Comparison of ENCODE assay signal across 11 mouse cellular contexts in the genomic region with DNA sequence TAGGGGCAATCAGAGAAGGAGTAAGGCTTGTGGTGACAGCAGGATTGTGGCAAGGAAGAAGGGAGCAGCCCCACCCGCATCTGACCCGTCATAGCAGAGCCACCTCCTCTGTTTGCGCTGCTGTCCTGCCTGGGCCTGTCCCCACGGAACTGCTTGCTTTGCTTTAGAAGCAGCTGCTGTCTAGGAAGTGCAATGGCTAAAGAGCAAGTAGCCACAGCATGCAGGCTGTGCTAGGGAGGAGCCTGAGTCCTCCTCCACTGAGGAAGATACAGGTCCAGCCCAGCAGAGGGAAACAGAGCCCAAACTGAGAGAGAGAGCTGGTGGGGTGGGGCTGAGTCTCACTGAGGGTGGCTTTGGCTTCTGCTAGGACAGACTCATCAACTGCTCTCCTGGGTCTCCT. TPM values are rescaled to one million over a fixed set of nuclear protein-coding genes. Genes with fewer than 3 reads are reported as not detected.
A peak's percentile ranks its signal among the peaks of the same experiment; 100 is the strongest.
DNase-seq lines count a peak whose midpoint lies in the region; ATAC-seq and TF ChIP-seq lines count a peak whose summit lies in the region.
"Had no signal": no experiment of that assay in that cellular context is flagged by ENCODE, and none has a peak within 500 bp of the region (broad histone marks: within the 10 kb centered on the region; RNA-seq: fewer than 3 reads in every experiment).

No protein-coding gene starts in this region.

- ATAC-seq in forebrain, postnatal 0 days, result peak; percentile 44; the same call in 1 of the 2 replicates
- ATAC-seq in forebrain, embryonic 13.5 days, result no peak
- peak; percentile 59; the same call in 1 of the 2 replicates for ATAC-seq in lung, embryonic 15.5 days (ENCODE audit: borderline replicate concordance, extremely low read depth, low FRiP score, low TSS enrichment)
- peak; percentile 25; the same call in 1 of the 2 replicates for ATAC-seq in embryonic facial prominence, embryonic 15.5 days (ENCODE audit: insufficient number of reproducible peaks, low FRiP score, low TSS enrichment, low read depth)
- ATAC-seq: forebrain, embryonic 15.5 days had no signal

- no peak overlapping the region for H3K9ac ChIP-seq in forebrain, postnatal 0 days
- no peak overlapping the region for H3K9ac ChIP-seq in forebrain, embryonic 13.5 days
- no peak overlapping the region for H3K9ac ChIP-seq in lung, embryonic 15.5 days
- no peak overlapping the region for H3K9ac ChIP-seq in embryonic facial prominence, embryonic 15.5 days
- H3K9ac ChIP-seq: forebrain, embryonic 15.5 days; neural tube, embryonic 15.5 days had no signal

- 52% methylated on average over 4 of the region's 4 CpGs for WGBS in forebrain, postnatal 0 days
- 38% methylated on average over 4 of the region's 4 CpGs for WGBS in forebrain, embryonic 13.5 days
- WGBS in lung, embryonic 15.5 days, result 37% methylated on average over 4 of the region's 4 CpGs
- 37% methylated on average over 4 of the region's 4 CpGs for WGBS in embryonic facial prominence, embryonic 15.5 days

- H3K27ac ChIP-seq in forebrain, postnatal 0 days (ENCODE audit: low read depth, low read length), result no peak overlapping the region
- no peak overlapping the region for H3K27ac ChIP-seq in forebrain, embryonic 13.5 days
- H3K27ac ChIP-seq in lung, embryonic 15.5 days, result no peak overlapping the region
- H3K27ac ChIP-seq in embryonic facial prominence, embryonic 15.5 days (replicated peaks), result no peak overlapping the region
- H3K27ac ChIP-seq: forebrain, embryonic 15.5 days; neural tube, embryonic 15.5 days had no signal

- H3K9me3 ChIP-seq in forebrain, postnatal 0 days (ENCODE audit: low read length), result no peaks in the 10 kb centered on the region
- H3K9me3 ChIP-seq in forebrain, embryonic 13.5 days (replicated peaks), result no peaks in the 10 kb centered on the region
- no peaks in the 10 kb centered on the region for H3K9me3 ChIP-seq in lung, embryonic 15.5 days
- H3K9me3 ChIP-seq in embryonic facial prominence, embryonic 15.5 days (replicated peaks), result no peaks in the 10 kb centered on the region
- H3K9me3 ChIP-seq: forebrain, embryonic 15.5 days; neural tube, embryonic 15.5 days had no signal

- H3K36me3 ChIP-seq in forebrain, postnatal 0 days (ENCODE audit: insufficient read depth), result peaks cover 46% of the 10 kb centered on the region
- peaks cover 54% of the 10 kb centered on the region for H3K36me3 ChIP-seq in forebrain, embryonic 13.5 days (ENCODE audit: poor library complexity, severe bottlenecking)
- H3K36me3 ChIP-seq in lung, embryonic 15.5 days, result no peaks in the 10 kb centered on the region
- H3K36me3 ChIP-seq in embryonic facial prominence, embryonic 15.5 days, result 0 out of 2 replicates have a peak, but pooled peaks cover 8% of the 10 kb centered on the region
- no peaks in the 10 kb centered on the region for H3K36me3 ChIP-seq in splenic B cell, adult 2 months (ENCODE audit: control insufficient read depth, insufficient read depth, low read length, poor library complexity, severe bottlenecking)

- no peak overlapping the region for H3K4me3 ChIP-seq in forebrain, postnatal 0 days (ENCODE audit: low read depth, low read length)
- H3K4me3 ChIP-seq in forebrain, embryonic 13.5 days, result no peak overlapping the region
- no peak overlapping the region for H3K4me3 ChIP-seq in lung, embryonic 15.5 days
- no peak overlapping the region for H3K4me3 ChIP-seq in embryonic facial prominence, embryonic 15.5 days (replicated peaks)
- H3K4me3 ChIP-seq: forebrain, embryonic 15.5 days; neural tube, embryonic 15.5 days had no signal

- no peak overlapping the region for H3K4me2 ChIP-seq in forebrain, postnatal 0 days (ENCODE audit: low read depth)
- no peak overlapping the region for H3K4me2 ChIP-seq in forebrain, embryonic 13.5 days
- H3K4me2 ChIP-seq in lung, embryonic 15.5 days, result no peak overlapping the region
- H3K4me2 ChIP-seq in embryonic facial prominence, embryonic 15.5 days (replicated peaks), result no peak overlapping the region
- H3K4me2 ChIP-seq: forebrain, embryonic 15.5 days; neural tube, embryonic 15.5 days had no signal

- TF ChIP-seq CTCF in forebrain, postnatal 0 days (IDR thresholded peaks at IDR 0.05; ENCODE audit: low read depth), result no peak; the same call in 1 of the 2 replicates

- no peaks in the 10 kb centered on the region for H3K27me3 ChIP-seq in forebrain, postnatal 0 days (ENCODE audit: insufficient read depth, low read length)
- no peaks in the 10 kb centered on the region for H3K27me3 ChIP-seq in forebrain, embryonic 13.5 days
- H3K27me3 ChIP-seq in lung, embryonic 15.5 days, result no peaks in the 10 kb centered on the region
- no peaks in the 10 kb centered on the region for H3K27me3 ChIP-seq in embryonic facial prominence, embryonic 15.5 days
- H3K27me3 ChIP-seq in splenic B cell, adult 2 months (ENCODE audit: control insufficient read depth, insufficient read depth, low read length, poor library complexity, severe bottlenecking), result no peaks in the 10 kb centered on the region
- H3K27me3 ChIP-seq: forebrain, embryonic 15.5 days; neural tube, embryonic 15.5 days had no signal

- DNase-seq in forebrain, postnatal 0 days, result no peak
- DNase-seq in lung, postnatal 36 days, result no peak
- peak; percentile 13 for DNase-seq in splenic B cell, adult 2 months (ENCODE audit: low read depth, low spot score)
- no peak for DNase-seq in adrenal gland, adult (ENCODE audit: inconsistent age in 2 of 2, low spot score in 1 of 2)
- DNase-seq in left cerebral cortex, adult 11 months (ENCODE audit: low spot score), result no peak
- DNase-seq: thymus, adult 18-20 months had no signal

- no peaks in the 10 kb centered on the region for H3K4me1 ChIP-seq in forebrain, postnatal 0 days (ENCODE audit: insufficient read depth)
- H3K4me1 ChIP-seq in forebrain, embryonic 13.5 days, result peaks cover under 1% of the 10 kb centered on the region; the same call in 1 of the 2 replicates
- peaks cover 1% of the 10 kb centered on the region for H3K4me1 ChIP-seq in lung, embryonic 15.5 days
- H3K4me1 ChIP-seq in embryonic facial prominence, embryonic 15.5 days, result 0 out of 2 replicates have a peak, but pooled peaks cover 2% of the 10 kb centered on the region

RNA-seq across cellular contexts. Expression of a gene that starts 4.0 kb away (rescaled TPM):
- 51.2 and 61.4 TPM in 2 replicates for total RNA-seq in forebrain, postnatal 0 days (2014; rRNA removed)
- polyA plus RNA-seq in forebrain, postnatal 0 days (2015; fragmentation: Nextera tagmentation; extraction: Ambion mirVana), result 41.7 and 49.2 TPM in 2 replicates
- 44.0 and 46.8 TPM in 2 replicates for polyA plus RNA-seq in forebrain, embryonic 13.5 days (2015; fragmentation: Nextera tagmentation; extraction: Ambion mirVana)
- polyA plus RNA-seq in lung, embryonic 15.5 days (2015; fragmentation: Nextera tagmentation; extraction: Ambion mirVana), result 78.4 and 79.8 TPM in 2 replicates
- 90.0 and 100.0 TPM in 2 replicates for polyA plus RNA-seq in embryonic facial prominence, embryonic 15.5 days (2015; fragmentation: Nextera tagmentation; extraction: Ambion mirVana)

RNA-seq across cellular contexts. Expression of a gene that starts 24.6 kb away (rescaled TPM):
- total RNA-seq in forebrain, postnatal 0 days (2014; rRNA removed), result 36.6 and 52.2 TPM in 2 replicates
- polyA plus RNA-seq in forebrain, postnatal 0 days (2015; fragmentation: Nextera tagmentation; extraction: Ambion mirVana), result 15.3 and 21.5 TPM in 2 replicates
- polyA plus RNA-seq in forebrain, embryonic 13.5 days (2015; fragmentation: Nextera tagmentation; extraction: Ambion mirVana), result 22.7 and 25.3 TPM in 2 replicates
- polyA plus RNA-seq in lung, embryonic 15.5 days (2015; fragmentation: Nextera tagmentation; extraction: Ambion mirVana), result 20.4 and 21.0 TPM in 2 replicates
- 22.1 and 28.7 TPM in 2 replicates for polyA plus RNA-seq in embryonic facial prominence, embryonic 15.5 days (2015; fragmentation: Nextera tagmentation; extraction: Ambion mirVana)

RNA-seq across cellular contexts. Expression of a gene that starts 43.7 kb away (rescaled TPM):
- 116 and 130 TPM in 2 replicates for total RNA-seq in forebrain, postnatal 0 days (2014; rRNA removed)
- 190 and 236 TPM in 2 replicates for polyA plus RNA-seq in forebrain, postnatal 0 days (2015; fragmentation: Nextera tagmentation; extraction: Ambion mirVana)
- 325 and 333 TPM in 2 replicates for polyA plus RNA-seq in forebrain, embryonic 13.5 days (2015; fragmentation: Nextera tagmentation; extraction: Ambion mirVana)
- polyA plus RNA-seq in lung, embryonic 15.5 days (2015; fragmentation: Nextera tagmentation; extraction: Ambion mirVana), result 421 and 449 TPM in 2 replicates
- polyA plus RNA-seq in embryonic facial prominence, embryonic 15.5 days (2015; fragmentation: Nextera tagmentation; extraction: Ambion mirVana), result 482 and 502 TPM in 2 replicates

RNA-seq across cellular contexts. Expression of a gene that starts 49.4 kb away (rescaled TPM):
- 10.0 and 11.3 TPM in 2 replicates for total RNA-seq in forebrain, postnatal 0 days (2014; rRNA removed)
- polyA plus RNA-seq in forebrain, postnatal 0 days (2015; fragmentation: Nextera tagmentation; extraction: Ambion mirVana), result 9.6 and 10.0 TPM in 2 replicates
- polyA plus RNA-seq in forebrain, embryonic 13.5 days (2015; fragmentation: Nextera tagmentation; extraction: Ambion mirVana), result 10.3 and 15.7 TPM in 2 replicates
- 228 and 233 TPM in 2 replicates for polyA plus RNA-seq in lung, embryonic 15.5 days (2015; fragmentation: Nextera tagmentation; extraction: Ambion mirVana)
- 244 and 254 TPM in 2 replicates for polyA plus RNA-seq in embryonic facial prominence, embryonic 15.5 days (2015; fragmentation: Nextera tagmentation; extraction: Ambion mirVana)

RNA-seq across cellular contexts. Expression of a gene that starts 49.4 kb away (rescaled TPM):
- total RNA-seq in forebrain, postnatal 0 days (2014; rRNA removed), result 48.2 and 55.0 TPM in 2 replicates
- polyA plus RNA-seq in forebrain, postnatal 0 days (2015; fragmentation: Nextera tagmentation; extraction: Ambion mirVana), result 113 and 141 TPM in 2 replicates
- polyA plus RNA-seq in forebrain, embryonic 13.5 days (2015; fragmentation: Nextera tagmentation; extraction: Ambion mirVana), result 64.1 and 72.9 TPM in 2 replicates
- polyA plus RNA-seq in lung, embryonic 15.5 days (2015; fragmentation: Nextera tagmentation; extraction: Ambion mirVana), result 19.4 and 21.7 TPM in 2 replicates
- 36.6 and 46.1 TPM in 2 replicates for polyA plus RNA-seq in embryonic facial prominence, embryonic 15.5 days (2015; fragmentation: Nextera tagmentation; extraction: Ambion mirVana)
